Mouse (Mus musculus): ENCODE data around the gene Eif4g3.

DNA sequence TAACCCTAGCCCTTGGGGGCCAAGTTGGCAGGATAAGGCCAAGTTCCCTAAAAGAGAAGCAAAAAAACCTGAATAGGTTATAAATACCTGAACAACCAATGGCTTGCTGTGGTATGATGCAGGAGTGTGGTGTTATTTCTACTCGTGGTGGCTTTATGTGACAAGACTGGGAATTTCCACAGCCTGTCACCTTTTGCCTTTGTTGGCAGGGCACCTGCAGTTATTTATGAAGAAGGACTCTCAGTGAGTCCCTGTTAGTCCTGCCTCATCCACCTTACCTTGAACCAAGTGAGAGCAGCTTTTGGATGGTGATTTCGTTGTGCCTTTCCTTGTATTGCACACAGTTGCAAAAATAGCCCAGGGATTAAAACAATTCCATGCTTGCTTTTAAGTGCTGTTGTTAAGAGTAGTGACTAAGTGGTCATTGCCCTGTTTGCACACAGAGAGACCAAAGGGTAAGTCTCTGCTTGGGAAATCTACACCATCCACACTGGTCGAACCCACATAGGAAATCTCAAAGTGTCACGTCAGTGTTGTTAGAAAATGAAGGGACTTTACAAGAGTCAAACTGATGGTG is 72.9 kb downstream of the Eif4g3 start:
- TF ChIP-seq CTCF (IDR thresholded peaks at IDR 0.05; ENCODE audit: low read depth, low read length) (no peak), TAL1 (conservative IDR thresholded peaks at IDR 0.05; ENCODE audit: low read depth, low read length) (no peak), GATA2 (IDR thresholded peaks at IDR 0.05; ENCODE audit: borderline replicate concordance, low read depth, low read length) (no peak), POLR2AphosphoS5 (IDR thresholded peaks at IDR 0.05; ENCODE audit: insufficient replicate concordance, low read depth, low read length) (no peak)
